Mouse (Mus musculus): ENCODE measurements at regions not wholly inside any gene's neighbourhood (a gene's known extent, or its start where the extent isn't known, plus 50 kb on each side); places are given as distances from the start of the nearest gene placed in this dataset.

DNA sequence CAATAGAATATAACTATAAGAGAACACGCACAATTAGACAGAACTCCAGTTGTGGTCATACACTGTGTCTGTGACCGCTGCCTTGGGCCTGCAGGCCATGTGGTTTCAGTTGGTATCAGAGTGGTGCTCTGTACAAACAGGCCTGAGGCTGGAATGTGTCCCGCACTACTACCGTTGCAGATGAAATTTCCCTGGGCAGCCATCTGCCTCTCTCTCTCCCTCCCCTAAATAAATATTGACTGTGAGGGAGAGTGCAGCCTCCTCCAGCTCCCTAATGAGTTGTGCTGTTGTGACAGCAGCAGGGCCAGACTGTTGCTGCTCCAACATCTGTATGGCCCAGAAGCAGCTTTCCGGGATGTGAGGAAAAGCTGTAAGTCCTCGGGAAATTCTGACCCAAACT, 146.7 kb downstream of the Hs3st3b1 start:
- no peak for DNase-seq (ENCODE audit: extremely low spot score in 1 of 2, low spot score in 2 of 2)
- intact Hi-C loops (cut with DNase I): no loop called here

DNA sequence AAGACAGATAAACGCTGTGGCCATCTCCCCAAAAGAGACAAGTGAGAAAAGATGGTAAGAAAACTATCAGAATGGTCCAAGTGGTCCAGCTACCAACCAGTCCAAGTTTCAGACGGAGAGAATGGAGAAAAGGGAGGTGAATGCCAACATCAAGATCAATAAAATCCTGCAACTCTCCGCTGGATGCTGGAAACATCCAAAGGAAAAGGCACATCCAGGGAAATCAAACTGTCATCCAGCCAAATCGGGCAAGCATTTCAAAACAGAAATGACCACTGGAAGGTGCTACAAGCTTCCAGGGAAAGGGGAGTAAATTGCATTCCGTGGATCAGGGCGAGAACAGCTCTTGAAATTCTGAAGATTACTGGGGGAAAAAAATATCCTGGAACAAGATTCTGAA, 142.7 kb downstream of the Hs3st3b1 start:
- DNase-seq (ENCODE audit: extremely low spot score in 1 of 2, low spot score in 2 of 2): no peak
- intact Hi-C loops (cut with DNase I): no loop called here

DNA sequence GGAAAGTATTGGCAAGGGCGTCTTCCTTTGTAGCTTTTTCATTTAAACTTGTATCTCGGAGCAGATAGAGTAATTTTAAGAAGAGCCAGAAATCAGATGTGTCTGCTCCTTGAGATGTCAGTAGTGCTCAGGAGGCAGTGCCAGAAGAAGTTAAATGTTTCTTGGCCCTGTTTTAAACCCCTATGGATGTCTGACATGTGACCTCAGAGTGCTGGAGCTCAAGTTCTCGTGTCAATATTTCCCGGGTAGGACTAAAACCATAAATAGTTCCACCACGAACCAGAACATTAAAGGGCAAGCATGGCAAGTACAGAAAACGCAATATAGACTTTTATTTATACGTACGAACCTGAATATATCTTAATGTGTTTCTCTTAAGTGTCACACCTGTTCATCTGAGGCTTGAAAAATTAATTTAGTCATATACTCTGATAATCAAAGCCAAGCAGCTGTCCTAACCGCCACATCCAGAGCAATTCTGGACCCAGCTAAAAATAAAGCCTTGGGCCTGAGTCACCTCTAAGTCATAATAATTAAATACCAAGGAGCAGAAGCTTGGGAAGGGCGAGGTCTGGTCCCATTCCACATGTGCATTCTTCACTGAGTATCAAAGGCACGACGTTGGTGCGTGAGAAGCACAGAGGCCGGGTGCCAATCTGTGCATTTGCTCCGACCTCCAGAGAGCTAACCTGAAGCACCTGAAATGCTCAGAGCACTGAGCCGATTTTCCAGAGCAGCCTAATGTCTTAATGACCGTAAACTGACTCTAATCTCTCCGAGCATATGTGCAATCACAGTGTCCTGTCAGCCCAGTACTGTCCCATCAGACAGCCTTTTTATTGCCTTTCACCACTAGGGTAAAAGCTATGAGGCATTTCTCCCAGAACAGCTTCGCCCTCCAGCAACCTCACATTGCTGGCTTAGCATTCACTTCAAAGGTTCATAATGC, 139.8 kb downstream of the Hs3st3b1 start:
- no peak for DNase-seq (ENCODE audit: extremely low spot score in 1 of 2, low spot score in 2 of 2)
- intact Hi-C loops (cut with DNase I): no loop called here

DNA sequence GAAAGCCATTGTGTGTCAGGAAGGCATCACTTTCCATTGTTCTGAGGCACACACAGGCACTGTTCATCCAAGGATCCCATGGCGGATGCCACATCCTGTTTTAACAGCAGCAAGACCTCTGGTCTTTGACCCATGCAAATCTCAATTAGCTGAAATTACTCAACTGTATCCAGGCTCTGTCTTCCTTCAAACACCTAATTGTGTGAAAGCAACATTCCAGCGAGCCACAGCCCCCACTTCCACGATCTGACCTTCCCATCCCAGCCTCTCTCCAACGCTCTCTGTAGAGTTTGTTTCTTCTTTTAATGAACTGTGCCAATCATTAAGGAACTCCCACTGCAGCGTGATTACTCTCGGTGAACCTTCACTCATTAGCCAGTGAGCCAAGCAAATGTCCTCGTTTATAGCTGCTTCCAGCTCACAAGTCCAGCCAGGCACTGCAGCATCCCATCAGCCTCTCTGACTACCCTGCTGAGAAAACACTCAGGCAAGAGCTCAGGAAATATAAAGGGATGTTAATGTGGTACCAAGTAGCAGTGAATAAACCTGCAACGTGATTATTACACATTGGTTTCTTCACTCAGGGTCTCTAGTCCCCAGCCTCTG, 136.7 kb downstream of the Hs3st3b1 start:
- intact Hi-C loops (cut with DNase I): no loop called here
- DNase-seq (ENCODE audit: extremely low spot score in 1 of 2, low spot score in 2 of 2): no peak

DNA sequence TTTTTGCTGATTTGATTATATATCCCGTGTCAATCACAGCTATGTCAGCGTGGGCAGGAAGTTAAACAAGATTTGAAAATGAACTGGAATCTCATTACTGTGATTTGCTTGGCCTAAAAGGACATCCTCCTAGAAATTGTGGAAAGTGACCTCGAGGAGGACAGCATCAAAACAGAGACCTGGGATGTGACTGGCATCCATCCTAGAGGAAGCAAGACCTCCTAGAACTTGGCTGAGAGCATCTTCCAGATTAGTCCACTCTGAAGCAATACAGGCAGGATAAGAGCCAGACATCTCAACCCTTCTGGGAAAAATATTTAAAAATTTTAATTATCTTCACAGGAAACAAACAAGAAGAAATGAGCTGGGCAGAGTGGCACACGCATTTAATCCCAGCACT, 136.1 kb downstream of the Hs3st3b1 start:
- intact Hi-C loops (cut with DNase I): no loop called here

DNA sequence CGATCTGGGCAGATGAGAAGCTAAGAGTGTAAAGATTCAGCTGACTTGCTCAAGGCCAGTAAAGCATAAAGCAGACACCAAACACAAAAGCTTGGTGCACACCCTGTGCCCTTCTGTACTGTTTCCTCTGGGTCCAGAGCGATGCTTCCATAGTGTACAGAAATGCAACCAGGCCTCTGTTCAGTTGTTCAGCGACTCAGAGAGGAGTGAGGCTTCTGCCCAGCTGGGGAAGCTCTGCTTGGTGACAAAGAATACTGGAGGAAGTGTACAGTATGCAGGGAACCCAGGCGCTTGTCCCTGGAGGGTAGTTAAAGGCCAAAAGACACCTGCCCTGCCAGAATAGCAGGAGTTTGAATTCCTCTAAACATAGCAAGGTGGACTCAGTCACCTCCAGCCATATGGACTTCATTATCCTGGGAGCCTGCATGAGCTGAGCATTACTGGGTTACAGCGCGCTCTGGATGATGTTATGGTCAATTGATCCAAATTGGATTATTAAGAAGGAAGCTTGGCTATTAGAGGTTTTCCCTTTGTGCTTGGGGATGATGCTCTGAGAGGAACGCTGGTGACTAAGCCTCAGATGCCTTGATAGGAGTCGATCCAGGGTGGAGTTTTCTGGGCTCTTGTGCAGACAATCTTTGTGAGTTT, 132.5 kb downstream of the Hs3st3b1 start:
- DNase-seq (ENCODE audit: extremely low spot score in 1 of 2, low spot score in 2 of 2): no peak
- intact Hi-C loops (cut with DNase I): no loop called here

More for the DNA sequence above, 136.1 kb downstream of the Hs3st3b1 start:
- DNase-seq (ENCODE audit: extremely low spot score in 1 of 2, low spot score in 2 of 2): no peak

DNA sequence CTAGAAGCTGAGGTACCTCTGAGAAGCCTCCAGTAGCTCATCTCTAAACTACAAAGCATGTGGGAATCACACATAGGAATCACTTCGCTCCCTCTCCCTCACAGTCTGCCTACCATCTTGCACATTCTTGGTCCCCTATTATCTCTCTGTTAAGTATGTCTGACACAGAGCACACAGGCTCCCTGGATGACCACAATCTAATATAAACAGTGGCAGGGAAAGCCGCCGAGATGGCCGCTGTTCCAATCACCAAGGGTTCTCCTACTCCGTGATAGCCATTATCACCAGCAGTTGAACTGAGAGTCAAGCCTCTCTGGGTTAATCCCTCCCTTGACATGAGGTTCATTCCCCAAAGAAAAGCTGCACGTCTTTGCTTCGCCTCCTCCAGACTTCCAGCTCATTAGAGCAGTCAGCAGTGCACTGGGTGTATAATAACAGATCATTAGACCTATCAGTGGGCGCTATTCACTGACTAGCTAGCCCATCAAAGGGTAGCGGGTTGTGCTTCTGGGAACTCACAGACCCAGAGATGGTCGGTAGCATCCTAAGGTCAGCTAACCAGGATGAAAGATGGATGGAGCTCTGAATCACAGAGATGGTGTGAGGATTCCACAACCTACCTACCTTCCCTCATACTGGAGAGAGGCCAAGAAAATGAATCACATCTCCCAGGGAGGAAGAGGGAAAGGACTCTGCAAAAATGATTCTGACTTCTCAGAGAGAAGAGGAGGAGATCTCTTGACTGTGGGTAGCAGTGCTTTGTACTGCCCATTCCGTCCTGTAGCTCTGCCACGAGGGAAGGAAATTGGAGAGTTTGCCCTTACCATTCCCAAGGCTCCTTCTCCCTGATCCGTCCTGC, 130.9 kb downstream of the Hs3st3b1 start:
- no peak for DNase-seq (ENCODE audit: extremely low spot score in 1 of 2, low spot score in 2 of 2)

DNA sequence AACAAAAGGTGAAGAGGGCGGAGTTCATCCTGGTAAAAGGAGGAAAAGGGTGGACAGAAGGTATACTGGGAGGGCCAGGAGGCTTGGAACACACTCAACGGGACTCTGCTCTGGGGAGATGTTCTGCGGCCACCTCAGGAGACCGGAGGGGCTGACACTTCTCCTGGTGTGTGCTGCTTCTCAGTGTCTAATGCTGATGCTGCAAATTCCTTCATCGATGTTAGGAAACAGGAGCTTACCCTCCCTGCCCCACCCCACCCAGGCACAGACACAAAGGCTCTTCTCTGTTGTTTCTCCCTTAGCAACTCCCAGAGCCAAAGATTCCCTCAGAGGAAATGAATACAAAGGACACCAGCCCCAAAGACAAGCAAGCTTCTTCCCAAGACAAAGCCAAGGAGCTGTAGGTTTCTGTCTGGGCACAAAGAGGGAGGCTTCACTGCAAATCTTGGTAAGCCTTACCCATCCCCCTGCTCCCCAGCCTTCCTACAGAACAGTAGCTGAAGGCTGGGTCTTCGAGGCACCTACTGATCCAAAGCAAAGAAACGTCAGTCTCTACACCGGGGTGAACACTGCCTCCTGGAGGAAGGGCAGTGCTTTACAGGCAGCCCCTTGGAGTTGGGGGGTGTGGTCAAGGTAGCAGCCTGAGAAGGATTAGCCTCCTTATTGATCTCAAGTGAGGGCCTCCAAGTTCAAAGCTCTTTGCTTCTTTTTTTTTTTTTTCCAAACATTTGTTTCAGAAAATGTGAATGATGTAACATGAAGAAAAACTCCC, 128.2 kb downstream of the Hs3st3b1 start:
- intact Hi-C loops (cut with DNase I): no loop called here
- no peak for DNase-seq (ENCODE audit: extremely low spot score in 1 of 2, low spot score in 2 of 2)

More for the DNA sequence above, 130.9 kb downstream of the Hs3st3b1 start:
- intact Hi-C loops (cut with DNase I): no loop called here

DNA sequence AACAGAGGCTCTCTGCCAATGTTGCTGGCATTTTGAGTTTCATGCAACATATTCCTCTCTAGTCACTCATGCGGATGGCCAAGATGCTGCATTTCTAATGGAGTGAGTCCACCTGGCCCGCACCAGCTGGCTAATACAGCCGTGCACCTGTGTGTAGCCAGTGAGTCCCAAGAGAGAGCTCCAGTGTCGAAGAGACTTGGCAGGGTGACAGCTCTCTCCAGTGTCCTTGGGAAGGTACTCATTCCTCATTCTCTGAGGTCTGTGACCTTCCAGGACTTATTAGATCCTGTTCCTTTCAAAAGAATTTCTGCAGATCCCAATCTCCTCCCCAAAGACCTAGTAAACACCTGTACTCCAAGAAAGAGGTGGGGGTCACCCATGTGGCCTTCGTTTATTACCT, 109.9 kb downstream of the Hs3st3b1 start:
- intact Hi-C loops (cut with DNase I): no loop called here
- no peak for DNase-seq (ENCODE audit: extremely low spot score in 1 of 2, low spot score in 2 of 2)

DNA sequence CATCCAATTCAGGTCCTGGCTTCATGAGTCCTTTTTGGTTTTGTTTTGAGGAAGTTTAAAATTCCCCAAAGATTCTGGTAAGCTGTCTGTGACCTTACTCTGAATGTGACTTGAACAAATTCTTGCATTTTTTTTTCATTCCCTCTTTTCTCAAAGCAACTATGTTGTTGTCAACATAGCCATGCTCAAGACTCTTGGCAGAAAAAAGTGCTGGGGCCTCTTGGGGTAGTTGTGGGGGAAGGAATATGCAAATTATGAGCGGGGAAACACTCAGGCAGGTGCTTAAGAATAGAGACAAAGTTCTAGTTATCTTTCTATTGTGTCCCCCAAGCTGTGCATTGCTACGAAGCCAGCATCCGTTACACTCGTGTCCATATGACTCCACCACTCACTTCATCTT, 99.2 kb downstream of the Hs3st3b1 start:
- DNase-seq (ENCODE audit: extremely low spot score in 1 of 2, low spot score in 2 of 2): no peak
- intact Hi-C loops (cut with DNase I): no loop called here

DNA sequence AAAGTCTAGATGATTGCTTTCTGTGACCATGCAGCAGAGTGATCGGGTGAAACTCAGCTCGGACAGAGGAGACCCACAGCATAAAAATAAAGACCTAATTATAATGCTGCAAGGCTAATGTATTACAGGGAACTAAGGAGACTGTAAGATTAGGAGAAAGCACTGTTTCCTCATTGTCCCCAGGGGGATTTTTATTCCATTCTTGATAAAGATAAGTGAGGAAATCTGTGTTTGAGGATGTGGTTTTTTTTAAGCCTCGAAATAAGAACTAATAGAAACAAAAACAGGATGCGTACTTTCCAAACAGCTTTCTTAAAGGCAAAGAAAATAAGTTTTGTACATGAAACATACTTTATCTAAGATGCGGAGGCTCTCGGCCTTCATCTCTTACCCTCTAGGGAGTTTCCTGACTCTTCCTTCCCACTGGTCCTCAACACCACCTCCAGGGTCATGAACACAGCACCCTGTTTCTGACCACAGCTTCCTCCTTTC, 94.8 kb downstream of the Hs3st3b1 start:
- DNase-seq (ENCODE audit: extremely low spot score in 1 of 2, low spot score in 2 of 2): no peak
- intact Hi-C loops (cut with DNase I): no loop called here

DNA sequence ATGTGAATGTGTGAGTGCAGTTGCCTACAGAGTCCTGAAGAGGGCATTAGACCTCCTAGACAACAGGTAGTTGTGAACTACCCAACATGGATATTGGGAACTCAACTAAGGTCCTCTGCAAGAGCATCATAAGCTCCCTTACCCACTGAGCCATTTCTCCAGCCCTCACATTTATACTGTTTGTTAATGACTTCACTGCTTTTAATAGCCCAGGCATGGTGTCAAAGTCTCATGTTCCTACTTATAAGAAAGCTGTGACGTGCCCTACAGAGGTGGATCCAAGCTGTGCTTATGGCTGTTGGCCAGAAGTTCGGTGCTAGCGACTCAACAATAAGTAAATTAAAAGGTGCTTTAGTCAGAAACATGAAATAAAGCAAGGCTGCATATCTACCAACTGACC, 88.6 kb downstream of the Hs3st3b1 start:
- DNase-seq (ENCODE audit: extremely low spot score in 1 of 2, low spot score in 2 of 2): no peak
- intact Hi-C loops (cut with DNase I): no loop called here

DNA sequence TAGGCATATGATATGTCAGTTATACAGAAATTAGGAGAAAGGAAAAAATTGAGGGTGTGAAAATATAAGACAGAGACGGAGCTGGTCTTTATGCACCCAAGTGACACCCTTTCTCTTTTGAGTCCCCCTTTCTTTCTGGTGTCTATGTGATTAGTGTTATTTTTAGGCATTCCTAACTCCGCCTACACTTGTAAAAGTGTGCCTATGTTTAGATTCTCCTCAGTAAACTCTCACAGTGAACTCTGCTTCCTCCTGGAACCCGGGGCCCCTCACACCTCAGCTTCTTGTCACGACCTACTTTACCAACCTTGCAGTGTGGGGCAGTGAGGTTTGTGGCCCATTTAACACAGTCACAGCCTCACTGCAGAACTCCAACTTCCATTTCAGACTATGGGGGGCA, 88.0 kb downstream of the Hs3st3b1 start:
- intact Hi-C loops (cut with DNase I): no loop called here
- DNase-seq (ENCODE audit: extremely low spot score in 1 of 2, low spot score in 2 of 2): no peak

DNA sequence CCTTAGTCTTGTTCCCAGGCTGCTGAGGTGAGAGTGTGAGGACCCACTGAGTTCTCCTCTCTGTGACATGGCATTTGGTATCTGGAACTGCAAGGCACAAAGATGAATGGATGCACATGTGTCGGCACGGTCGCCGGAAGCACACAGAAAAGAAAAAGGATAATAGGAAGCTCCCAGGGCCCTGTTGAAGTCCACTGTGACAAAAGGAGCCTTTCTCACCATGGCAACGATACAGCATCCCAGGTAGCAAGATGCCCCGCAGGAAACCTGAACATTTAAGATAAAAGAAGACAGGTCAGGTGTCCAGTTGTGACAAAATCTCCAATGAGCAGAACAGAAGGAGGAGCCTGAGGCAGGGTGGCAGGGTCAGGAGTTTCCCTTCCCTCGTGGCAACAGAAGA, 87.5 kb downstream of the Hs3st3b1 start:
- DNase-seq (ENCODE audit: extremely low spot score in 1 of 2, low spot score in 2 of 2): no peak
- intact Hi-C loops (cut with DNase I): no loop called here
